Mouse (Mus musculus): ENCODE results near the gene Rbfox1. TPM values are rescaled to one million over a fixed set of nuclear protein-coding genes. Genes with fewer than 3 reads are reported as not detected.

The Rbfox1 gene
- total RNA-seq, 1 experiment from 2014 or later: not detected

DNA sequence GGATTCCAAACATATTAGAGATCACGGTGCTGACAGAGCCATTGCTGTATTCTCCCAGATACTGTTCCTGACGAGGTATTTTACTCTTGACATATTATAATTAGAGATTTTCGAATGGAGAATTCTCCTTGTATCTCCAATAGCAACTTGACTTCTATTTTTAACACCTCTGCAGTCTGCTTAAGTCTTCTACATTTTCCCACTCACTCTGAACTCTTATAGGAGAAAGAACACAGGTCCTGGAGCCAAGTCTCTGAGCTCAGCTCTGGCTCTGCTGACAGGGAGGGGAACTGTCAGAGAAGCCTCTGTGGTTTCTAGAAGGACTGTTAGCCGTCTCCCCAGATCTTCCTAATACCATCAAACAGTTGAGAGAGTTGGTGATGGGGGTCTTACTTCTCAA, 1344.1 kb downstream of the Rbfox1 start:
- no peak for ATAC-seq (replicated peaks; ENCODE audit: low read depth, poor library complexity, severe bottlenecking)

DNA sequence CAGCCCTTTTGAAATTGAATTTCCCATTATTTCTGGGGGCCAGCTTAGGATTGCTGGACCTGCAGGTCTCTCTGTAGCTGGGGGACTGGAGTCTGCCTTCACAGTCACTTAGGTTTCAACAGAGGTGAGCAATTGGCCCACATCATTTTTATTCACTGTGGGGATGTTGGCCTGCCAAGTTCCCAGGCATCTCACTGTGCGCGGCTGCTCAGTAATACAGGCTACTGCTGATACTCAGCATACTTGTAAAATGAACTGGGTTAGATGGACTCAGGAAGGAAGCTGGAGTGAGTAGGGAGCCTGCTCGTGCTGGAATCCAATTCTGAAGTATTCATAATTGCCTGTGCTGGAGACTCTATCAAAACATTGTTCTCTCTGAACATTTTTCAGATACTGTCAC, 1356.5 kb downstream of the Rbfox1 start:
- ATAC-seq (replicated peaks; ENCODE audit: low read depth, poor library complexity, severe bottlenecking): no peak

DNA sequence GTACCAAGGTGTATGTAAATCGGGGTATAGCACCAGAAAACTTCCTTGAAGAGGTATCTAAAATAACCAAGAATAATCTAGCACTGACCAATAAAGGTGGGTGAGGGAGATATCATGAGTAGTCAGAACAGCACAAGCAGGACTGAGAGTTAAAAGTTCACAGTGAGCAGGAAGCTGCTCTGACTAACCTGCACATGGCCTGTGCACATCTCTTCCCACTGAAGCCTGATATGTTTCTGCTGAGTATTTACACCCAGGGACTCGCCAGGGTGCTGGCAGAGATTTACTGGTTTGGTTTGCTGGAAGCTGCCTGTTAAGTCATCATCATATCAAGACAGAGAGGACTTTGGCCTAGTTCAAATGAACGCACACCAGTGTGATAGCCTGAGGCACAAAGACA, 1357.3 kb downstream of the Rbfox1 start:
- no peak for ATAC-seq (replicated peaks; ENCODE audit: low read depth, poor library complexity, severe bottlenecking)

DNA sequence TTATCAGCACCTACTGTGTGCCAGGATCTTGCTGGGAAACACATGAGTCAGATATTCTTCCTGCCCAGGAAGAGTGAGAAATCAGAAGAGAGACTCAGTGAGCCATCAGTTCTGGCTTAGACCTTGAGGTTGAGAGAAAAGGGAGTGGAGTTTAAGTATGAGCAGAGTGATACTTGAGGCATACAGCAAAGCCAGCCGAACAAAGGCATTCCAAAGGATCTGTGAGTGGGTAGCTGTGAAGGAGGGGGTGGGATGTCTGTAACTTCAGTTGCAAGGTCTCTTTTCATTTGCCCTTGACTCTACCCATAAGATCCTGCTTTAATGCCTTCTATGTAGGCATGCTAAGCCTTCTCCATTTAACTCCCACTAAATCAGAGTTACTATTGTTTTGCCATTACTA, 1359.2 kb downstream of the Rbfox1 start:
- no peak for ATAC-seq (replicated peaks; ENCODE audit: low read depth, poor library complexity, severe bottlenecking)

DNA sequence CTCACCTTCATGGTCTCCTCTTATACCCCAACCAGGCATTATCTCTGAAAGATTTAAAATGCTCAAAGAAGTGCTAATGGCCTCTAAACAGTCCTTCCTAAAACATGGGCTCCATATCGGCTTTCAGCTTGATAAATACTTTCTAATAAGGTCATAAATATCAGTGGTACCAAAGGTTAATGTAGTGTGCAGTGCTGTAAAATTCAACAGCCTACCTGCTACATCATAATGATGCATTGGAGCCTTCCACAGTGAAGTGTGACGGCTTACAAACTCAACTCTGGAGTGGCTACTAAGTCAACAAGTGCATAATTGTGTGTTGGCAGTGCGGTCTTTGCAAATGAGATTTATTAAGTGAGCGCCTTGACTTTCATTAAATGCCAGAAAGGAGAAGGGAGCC, 1366.5 kb downstream of the Rbfox1 start:
- ATAC-seq (replicated peaks; ENCODE audit: low read depth, poor library complexity, severe bottlenecking): no peak

DNA sequence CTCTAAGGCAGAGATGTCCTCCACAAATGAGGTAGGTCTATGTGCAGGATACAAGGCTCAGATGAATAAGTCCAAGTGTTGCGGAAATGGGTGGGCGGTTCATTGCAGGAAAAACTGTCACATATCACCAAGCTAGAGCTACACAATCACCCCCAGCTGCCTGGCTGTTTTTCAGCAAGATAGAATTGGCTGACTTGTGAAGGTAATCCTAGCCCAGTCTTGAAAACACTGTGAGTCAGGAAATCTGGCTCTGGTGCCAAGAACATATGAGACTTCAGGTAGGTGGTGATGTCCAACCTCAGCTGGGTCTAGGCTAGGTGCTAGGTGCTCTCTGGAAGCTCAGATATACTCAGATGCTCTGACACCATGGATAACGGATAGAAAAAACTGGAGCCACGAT, 1372.2 kb downstream of the Rbfox1 start:
- ATAC-seq (replicated peaks; ENCODE audit: low read depth, poor library complexity, severe bottlenecking): no peak

DNA sequence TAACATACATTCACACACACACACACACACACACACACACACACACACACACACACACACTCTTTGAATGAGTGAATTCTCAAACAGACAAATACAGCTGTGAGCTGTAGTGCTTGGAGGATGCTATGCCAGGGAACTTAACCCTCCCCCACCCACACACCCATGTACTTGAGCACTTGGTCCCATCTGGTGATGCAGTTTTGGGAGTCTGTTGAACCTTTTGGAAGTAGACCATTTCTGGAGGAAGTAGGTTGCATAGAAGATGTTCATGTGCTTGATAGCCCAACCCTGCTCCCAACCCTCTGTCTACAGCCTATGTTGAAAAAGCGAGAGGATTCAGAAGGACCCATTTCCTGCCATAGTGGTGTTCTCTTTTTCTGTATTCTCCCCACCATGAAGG, 1378.1 kb downstream of the Rbfox1 start:
- ATAC-seq (replicated peaks; ENCODE audit: low read depth, poor library complexity, severe bottlenecking): no peak

DNA sequence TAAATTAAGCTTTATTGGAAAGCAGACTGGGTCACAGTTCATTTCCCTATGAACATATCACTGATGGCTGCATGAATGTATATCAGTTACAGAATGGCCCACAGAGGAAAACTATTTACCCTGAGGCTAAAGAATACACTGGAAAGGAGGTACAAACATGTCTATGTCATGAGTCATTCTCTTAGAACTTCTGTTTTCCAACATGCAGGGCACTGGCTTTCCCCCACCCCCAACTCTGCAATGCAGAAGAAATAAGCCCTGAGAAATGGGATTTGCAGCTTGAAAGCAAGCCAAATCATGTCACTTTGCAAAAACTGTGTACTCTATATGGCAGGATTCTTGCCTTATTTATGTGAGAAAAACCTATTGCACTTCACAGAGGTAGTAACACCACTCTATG, 1380.6 kb downstream of the Rbfox1 start:
- ATAC-seq (replicated peaks; ENCODE audit: low read depth, poor library complexity, severe bottlenecking): no peak

DNA sequence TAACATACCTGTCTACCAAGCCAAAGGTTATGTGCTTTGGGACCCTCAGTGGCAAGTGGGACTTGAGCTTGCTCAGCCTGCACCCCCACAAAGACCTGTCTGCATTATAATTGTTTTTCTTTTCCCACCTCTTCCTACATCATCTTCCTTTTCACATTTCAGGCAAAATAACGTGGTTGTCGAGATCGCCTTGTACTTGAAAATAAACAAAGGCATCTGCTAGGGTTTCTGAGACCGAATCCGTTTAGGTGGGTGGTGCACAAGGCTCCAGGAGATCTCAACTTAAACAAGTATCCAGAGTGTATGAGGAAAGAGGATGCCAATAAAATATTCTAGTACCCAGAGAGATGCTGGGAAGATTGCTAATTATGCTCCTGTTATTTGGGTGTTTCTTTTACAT, 1390.3 kb downstream of the Rbfox1 start:
- ATAC-seq (replicated peaks; ENCODE audit: low read depth, poor library complexity, severe bottlenecking): no peak

DNA sequence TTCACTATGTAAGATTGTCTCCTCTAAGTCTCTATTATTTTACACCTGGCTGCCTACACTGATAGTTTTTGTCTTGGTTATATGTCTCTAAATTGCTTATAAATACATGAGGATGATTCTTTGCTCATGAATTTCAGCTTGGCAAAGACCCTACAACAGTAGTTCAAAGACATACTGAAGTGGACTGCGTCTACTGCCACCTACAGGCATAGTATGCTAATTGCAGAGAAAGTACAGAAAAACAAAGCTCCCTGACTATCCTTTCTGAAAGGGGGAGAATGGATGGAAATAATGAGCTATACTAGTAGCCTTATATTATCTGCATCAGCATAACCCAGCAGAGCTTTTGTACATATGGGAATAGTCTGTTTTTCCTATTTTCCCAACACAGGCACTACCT, 1390.7 kb downstream of the Rbfox1 start:
- no peak for ATAC-seq (replicated peaks; ENCODE audit: low read depth, poor library complexity, severe bottlenecking)

DNA sequence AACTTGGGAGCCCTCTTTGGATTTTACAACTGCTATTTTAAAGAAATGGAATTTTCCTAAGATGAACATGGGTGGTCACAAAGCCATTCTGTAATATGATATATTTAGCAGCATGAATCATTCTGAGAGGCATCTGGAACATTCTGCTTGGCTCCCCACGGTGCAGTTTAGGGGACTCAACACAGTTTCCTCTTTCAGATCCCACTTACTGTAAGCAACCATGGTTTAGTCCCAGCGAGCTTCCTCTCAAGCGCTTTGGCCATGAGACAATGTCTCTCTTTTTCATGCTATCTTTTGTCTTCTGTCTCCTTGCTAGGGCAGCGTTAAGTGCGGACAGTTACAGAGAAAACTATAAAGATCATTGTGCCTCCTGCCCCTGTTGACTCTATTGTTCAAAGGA, 1394.4 kb downstream of the Rbfox1 start:
- no peak for ATAC-seq (replicated peaks; ENCODE audit: low read depth, poor library complexity, severe bottlenecking)

DNA sequence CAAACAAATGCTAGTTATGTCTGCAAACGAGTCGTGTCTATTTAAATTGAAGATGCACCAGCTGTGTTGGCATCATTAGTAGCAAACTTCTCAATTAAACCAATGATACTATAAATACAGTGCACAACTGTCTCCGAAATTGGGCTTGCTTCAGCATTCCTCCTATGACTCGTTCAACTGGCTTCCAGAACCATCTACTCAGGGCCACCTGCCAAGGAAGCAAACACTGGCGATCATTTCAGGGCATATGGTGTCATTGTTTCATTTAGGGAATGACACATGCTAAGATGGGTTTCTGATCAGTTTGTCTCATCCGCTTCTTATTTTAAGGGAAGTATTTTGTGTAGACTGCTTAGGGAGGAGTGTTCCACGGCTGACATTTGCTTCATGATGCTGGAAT, 1397.1 kb downstream of the Rbfox1 start:
- no peak for ATAC-seq (replicated peaks; ENCODE audit: low read depth, poor library complexity, severe bottlenecking)

DNA sequence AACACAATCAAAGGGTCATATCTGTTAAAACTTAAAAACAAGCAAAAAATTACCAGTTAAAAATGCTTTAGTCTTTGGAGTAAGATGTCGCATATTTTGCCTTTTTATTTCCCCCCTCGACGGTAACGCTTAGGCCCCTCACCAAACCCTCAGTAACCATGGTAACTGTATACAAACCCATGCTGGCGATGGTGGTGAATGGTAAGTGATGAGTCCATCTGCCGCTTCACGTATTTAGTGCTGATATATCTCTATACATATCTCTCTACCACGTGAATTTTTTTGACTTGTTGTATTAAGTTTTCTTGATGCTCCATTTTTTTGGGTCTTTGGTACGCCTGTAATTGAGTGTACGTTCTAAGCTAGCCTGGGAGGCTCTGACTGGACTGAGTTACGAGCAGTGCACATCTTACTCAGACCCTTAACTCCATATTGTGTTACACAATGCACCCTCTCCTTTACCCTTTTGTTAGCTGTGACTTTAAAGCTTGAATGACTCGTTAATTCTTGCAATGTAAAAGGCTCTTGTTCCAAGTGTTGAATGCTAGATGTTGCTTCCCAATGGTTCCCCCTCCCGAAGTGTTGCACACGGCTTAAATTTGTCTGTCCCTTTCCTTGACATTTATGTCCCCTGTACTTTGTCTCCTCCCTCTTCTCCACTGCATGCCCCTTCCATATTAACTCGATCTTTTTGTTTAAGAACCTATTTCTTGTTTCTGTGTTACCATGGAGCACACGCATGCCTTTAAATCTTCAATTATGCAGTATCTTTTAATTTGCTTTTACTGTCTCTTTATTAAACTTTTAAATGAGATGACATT, 1408.0 kb downstream of the Rbfox1 start:
- no peak for ATAC-seq (replicated peaks; ENCODE audit: low read depth, poor library complexity, severe bottlenecking)

DNA sequence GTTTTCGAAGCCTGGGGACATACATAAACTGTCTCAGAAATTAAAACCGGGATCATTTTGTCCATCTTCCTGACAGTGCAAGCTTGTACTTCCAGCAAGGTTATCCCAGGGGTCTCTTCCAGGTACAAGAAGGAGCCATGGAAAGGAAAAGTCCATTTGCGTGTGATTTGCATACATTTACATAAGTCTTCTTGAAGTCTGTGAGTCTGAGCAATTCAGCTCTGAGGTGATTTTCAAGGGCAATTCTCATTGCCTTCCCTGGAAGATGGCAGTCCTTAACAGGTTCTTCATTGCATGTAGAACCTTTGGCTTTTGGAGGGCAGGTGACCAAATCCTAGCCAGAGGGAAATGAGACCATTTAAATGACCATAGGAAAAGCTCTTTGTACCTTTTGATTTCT, 1417.3 kb downstream of the Rbfox1 start:
- ATAC-seq (replicated peaks; ENCODE audit: low read depth, poor library complexity, severe bottlenecking): no peak

DNA sequence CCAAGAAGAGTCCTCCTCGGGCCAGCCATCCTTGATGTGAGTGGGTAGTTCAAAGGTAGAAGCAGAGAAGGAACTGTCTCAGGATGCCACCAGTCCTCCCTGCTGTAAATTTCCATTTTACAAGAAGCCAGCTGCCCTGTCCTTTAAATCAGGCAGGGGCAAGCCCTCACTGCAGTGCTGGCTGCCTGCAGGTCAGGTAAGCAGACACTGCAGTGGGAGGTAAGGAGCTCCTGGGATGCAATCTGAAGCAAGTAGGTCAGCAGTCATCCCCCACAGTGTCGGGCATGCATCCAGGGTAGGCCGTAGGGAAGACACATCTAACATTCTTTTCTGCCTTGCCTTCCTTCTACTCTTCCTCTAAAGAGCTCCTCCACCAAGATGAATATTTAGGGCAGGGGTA, 1444.0 kb downstream of the Rbfox1 start:
- no peak for ATAC-seq (replicated peaks; ENCODE audit: low read depth, poor library complexity, severe bottlenecking)

DNA sequence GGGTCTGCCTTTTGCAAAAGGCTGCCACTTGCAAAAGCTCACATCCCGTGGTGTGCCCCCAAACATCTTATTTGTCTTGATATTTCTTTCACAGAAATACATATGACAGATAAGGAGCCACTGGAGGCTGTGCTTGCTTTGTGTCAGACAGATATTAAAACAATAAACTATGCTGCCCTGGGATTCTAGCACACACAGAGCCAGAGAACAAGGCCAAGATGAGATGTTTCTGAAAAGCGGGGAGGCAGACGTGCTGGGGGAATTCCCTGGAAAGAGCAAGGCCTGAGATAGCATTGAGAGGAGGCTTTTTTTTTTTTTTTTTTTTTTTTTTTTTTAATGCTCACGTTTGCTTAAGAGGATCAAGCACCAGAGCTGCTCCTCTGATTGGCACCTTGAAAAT, 1456.0 kb downstream of the Rbfox1 start:
- no peak for ATAC-seq (replicated peaks; ENCODE audit: low read depth, poor library complexity, severe bottlenecking)

DNA sequence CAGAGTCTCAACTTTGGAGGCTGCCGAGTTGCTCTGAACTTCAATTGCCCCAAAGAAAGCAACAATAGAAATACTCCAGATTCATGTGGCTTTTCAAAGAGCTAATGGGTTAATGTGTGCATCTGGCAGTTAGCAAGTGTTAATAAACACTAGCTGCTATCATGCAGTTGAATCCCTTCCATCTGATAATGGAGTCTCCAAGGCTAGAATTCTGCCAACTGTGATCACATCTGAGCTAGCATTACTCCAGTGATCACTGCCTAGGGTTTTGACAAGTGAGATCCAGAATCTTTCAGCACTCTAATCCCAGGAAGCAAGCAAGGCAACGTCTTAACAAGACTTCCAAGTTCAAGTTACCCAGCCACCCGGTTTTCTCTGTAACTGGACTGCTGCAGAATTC, 1460.1 kb downstream of the Rbfox1 start:
- no peak for ATAC-seq (replicated peaks; ENCODE audit: low read depth, poor library complexity, severe bottlenecking)

DNA sequence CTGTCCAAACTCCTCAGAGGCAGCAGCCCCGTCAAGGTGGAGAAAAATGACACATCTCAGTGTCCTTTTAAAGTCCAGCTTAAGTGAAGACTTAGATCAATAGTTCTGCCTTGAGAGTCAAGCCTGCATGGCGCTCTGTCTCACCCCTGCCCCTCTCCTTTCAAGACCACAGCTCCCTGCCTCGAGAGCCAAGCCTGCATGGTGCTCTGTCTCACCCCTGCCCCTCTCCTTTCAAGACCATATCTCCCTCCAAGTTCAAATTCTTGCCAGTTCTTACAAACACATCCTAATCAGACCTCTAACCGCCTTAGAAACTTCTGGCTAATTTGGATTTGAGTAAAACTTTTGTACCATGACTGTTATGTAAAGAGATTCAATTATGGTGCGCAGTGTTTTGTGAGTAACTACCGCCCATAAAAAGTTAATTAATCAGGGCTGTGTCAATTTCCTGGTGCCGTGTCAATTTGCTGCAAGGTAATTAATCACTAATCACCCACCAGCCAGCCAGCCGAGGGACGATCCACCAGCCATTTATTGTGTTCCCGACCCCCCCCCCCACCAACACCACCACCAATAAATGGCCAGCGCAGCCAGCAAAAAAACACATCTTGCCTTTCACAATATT, 1461.0 kb downstream of the Rbfox1 start:
- ATAC-seq (replicated peaks; ENCODE audit: low read depth, poor library complexity, severe bottlenecking): no peak

DNA sequence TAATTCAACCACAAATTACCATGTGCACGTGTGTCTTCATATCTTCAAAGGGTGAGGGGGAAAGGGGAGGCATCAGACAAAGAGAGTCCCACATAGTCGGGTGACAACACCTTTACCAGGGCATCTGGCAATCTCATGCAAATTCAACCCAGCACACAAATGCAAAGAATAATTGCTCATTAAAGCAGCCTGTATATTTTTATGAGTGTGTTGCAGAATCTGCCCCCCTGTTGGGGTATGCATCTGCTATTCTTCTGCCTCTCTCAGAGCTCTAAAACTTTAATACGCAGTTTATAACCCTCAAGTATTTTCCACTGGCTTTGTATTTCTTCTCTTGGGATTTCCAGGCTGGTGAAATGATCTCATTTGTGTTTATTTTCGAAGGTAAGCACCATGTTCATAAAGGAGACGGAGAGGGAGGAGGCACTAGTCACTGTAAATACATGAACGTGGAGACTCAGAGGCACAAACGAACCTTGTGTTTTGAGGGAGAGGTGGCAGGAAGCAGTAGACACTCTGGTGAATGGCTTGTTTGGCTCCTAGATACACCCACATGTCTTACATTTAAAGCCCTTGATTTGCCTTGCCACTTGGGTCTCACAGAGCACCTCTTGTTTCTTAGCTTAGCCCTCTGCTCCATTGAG, 1462.5 kb downstream of the Rbfox1 start:
- no peak for ATAC-seq (replicated peaks; ENCODE audit: low read depth, poor library complexity, severe bottlenecking)

DNA sequence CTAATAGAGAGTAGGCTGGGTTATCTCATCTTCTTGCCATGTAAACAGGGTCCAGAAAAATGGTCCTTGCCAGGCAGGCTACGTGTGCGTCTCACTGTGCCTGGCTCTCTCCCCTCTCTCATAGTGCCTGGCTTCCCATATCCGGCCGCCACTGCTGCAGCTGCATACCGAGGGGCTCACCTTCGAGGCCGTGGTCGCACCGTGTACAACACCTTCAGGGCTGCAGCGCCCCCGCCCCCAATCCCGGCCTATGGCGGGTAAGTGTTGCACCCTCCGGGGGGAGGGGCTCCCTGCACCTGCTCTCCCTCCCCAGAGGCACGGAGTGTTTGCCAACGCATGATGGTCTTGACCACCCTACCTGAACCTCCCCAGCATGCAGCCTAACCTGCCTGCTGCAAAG, 1467.7 kb downstream of the Rbfox1 start:
- ATAC-seq (replicated peaks; ENCODE audit: low read depth, poor library complexity, severe bottlenecking): no peak

DNA sequence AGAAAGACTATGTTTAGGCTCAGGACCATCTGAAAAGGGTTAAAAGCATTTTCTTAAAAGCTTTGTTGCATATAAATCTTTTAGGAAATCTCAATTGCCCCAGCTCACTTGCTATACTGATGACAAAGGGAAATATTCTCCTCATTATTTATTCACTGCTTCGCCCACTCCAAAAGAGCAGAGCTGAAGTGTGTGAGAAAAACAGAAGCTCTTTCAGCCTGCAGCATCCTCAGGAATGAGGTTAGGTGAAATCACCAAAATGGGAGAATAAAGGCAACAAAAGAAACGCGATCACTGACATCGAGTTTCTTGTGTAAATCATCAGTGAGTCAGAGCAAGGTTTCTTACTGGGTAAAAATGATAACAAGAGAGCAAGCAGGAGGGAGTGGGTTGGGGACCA, 1469.0 kb downstream of the Rbfox1 start:
- no peak for ATAC-seq (replicated peaks; ENCODE audit: low read depth, poor library complexity, severe bottlenecking)

DNA sequence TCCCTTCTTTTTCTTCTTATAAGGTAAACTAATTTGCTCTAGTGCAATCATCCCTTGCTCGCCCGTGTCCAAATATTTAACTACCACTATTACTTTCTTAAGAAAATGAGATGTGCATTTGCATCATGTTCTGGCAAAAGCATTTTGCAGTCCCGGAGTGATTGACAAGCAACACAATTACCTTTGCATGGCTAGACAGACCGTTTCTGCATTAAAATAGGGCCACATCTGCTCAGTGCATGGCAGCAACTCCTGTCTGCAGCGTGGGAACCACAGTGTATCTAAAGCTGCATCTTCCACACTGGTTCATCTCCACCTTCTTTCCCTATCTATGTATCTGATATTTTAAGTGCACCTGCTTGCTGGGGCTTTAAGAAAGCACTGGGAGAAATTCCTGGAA, 1473.9 kb downstream of the Rbfox1 start:
- ATAC-seq (replicated peaks; ENCODE audit: low read depth, poor library complexity, severe bottlenecking): no peak
